Mouse (Mus musculus): ENCODE results near the gene 1700037H04Rik.

GRCm38 (mm10) chr2:131175945-131176309 lies 16.0 kb upstream of the 1700037H04Rik start:
- TF ChIP-seq POLR2A (IDR thresholded peaks at IDR 0.05; ENCODE audit: borderline replicate concordance, low read depth, low read length), result no peak
- TF ChIP-seq CTCF (IDR thresholded peaks at IDR 0.05; ENCODE audit: low read depth, low read length), result no peak
